Mouse (Mus musculus): ENCODE measurements around the gene Olfr557. TPM values are rescaled to one million over a fixed set of nuclear protein-coding genes. Genes with fewer than 3 reads are reported as not detected.

Olfr557 gene
- polyA plus RNA-seq (2011; ENCODE audit: insufficient read length, low read depth, missing spikeins): not detected in 2 replicates

- Histone ChIP-seq H3K27ac (ENCODE audit: insufficient read depth, low read length) (no peak within 1 kb of the TSS), H3K4me1 (ENCODE audit: control insufficient read depth, insufficient read depth, low read length) (no peaks in the 10 kb centered on the region), H3K4me3 (ENCODE audit: insufficient read depth, low read length) (no peak within 1 kb of the TSS)
- TF ChIP-seq POLR2A (IDR thresholded peaks at IDR 0.05; ENCODE audit: low read depth, low read length) (no peak), CTCF (IDR thresholded peaks at IDR 0.05; ENCODE audit: borderline replicate concordance, insufficient read depth, low read length) (peak; percentile 30; the same call in 1 of the 2 replicates)
These were observed at the start of gene Olfr557 for GRCm38 (mm10) chr7:102695358-102696125. Gene Olfr557 (plus strand): TSS chr7:102695910.

- H3K27ac ChIP-seq (ENCODE audit: insufficient read depth, low read length): no peak within 1 kb of the TSS
- H3K4me3 ChIP-seq (ENCODE audit: insufficient read depth, low read length): no peak within 1 kb of the TSS
- H3K4me1 ChIP-seq (ENCODE audit: control insufficient read depth, insufficient read depth, low read length): no peaks in the 10 kb centered on the region
- TF ChIP-seq CTCF (IDR thresholded peaks at IDR 0.05; ENCODE audit: borderline replicate concordance, insufficient read depth, low read length) (no peak), POLR2A (IDR thresholded peaks at IDR 0.05; ENCODE audit: low read depth, low read length) (no peak)
These were observed 37.2 kb upstream of the Olfr557 start, which contains the start of gene Olfr555 for GRCm38 (mm10) chr7:102658523-102658922. Gene Olfr555 (plus strand): TSS chr7:102658823.

- Histone ChIP-seq H3K4me1 (ENCODE audit: control insufficient read depth, insufficient read depth, low read length) (no peaks in the 10 kb centered on the region), H3K27ac (ENCODE audit: insufficient read depth, low read length) (no peak within 1 kb of the TSS), H3K4me3 (ENCODE audit: insufficient read depth, low read length) (no peak within 1 kb of the TSS)
- TF ChIP-seq CTCF (IDR thresholded peaks at IDR 0.05; ENCODE audit: borderline replicate concordance, insufficient read depth, low read length): no peak
- no peak for TF ChIP-seq POLR2A (IDR thresholded peaks at IDR 0.05; ENCODE audit: low read depth, low read length)
These were observed 31.1 kb upstream of the Olfr557 start, which contains the start of gene Olfr556 for GRCm38 (mm10) chr7:102664599-102664998. Gene Olfr556 (plus strand): TSS chr7:102664899.

GRCm38 (mm10) chr7:102665378-102665777 is 30.3 kb upstream of the Olfr557 start:
- no peak overlapping the region for H3K27ac ChIP-seq (ENCODE audit: insufficient read depth, low read length)
- H3K4me1 ChIP-seq (ENCODE audit: control insufficient read depth, insufficient read depth, low read length): no peaks in the 10 kb centered on the region
- TF ChIP-seq CTCF (IDR thresholded peaks at IDR 0.05; ENCODE audit: borderline replicate concordance, insufficient read depth, low read length) (no peak), POLR2A (IDR thresholded peaks at IDR 0.05; ENCODE audit: low read depth, low read length) (no peak)
- no peak overlapping the region for H3K4me3 ChIP-seq (ENCODE audit: insufficient read depth, low read length)

- Histone ChIP-seq H3K27ac (ENCODE audit: insufficient read depth, low read length) (no peak overlapping the region), H3K4me3 (ENCODE audit: insufficient read depth, low read length) (no peak overlapping the region), H3K4me1 (ENCODE audit: control insufficient read depth, insufficient read depth, low read length) (no peaks in the 10 kb centered on the region)
- TF ChIP-seq CTCF (IDR thresholded peaks at IDR 0.05; ENCODE audit: borderline replicate concordance, insufficient read depth, low read length) (no peak), POLR2A (IDR thresholded peaks at IDR 0.05; ENCODE audit: low read depth, low read length) (no peak)
These were observed 19.5 kb upstream of the Olfr557 start for GRCm38 (mm10) chr7:102676225-102676624.

GRCm38 (mm10) chr7:102681916-102682315 is 13.8 kb upstream of the Olfr557 start:
- TF ChIP-seq POLR2A (IDR thresholded peaks at IDR 0.05; ENCODE audit: low read depth, low read length) (no peak), CTCF (IDR thresholded peaks at IDR 0.05; ENCODE audit: borderline replicate concordance, insufficient read depth, low read length) (no peak)
- Histone ChIP-seq H3K4me3 (ENCODE audit: insufficient read depth, low read length) (no peak overlapping the region), H3K27ac (ENCODE audit: insufficient read depth, low read length) (no peak overlapping the region), H3K4me1 (ENCODE audit: control insufficient read depth, insufficient read depth, low read length) (no peaks in the 10 kb centered on the region)

GRCm38 (mm10) chr7:102686944-102687501 is 8.7 kb upstream of the Olfr557 start, which contains the start of gene Trim68:
Gene Trim68 (minus strand): TSS chr7:102687327.
- Histone ChIP-seq H3K27ac (ENCODE audit: insufficient read depth, low read length) (peak within 1 kb of the TSS; percentile 54; the same call in 1 of the 2 replicates), H3K4me1 (ENCODE audit: control insufficient read depth, insufficient read depth, low read length) (no peaks in the 10 kb centered on the region)

GRCm38 (mm10) chr7:102698461-102698860 is 2.8 kb downstream of the Olfr557 start:
- Histone ChIP-seq H3K4me3 (ENCODE audit: insufficient read depth, low read length) (no peak overlapping the region), H3K27ac (ENCODE audit: insufficient read depth, low read length) (no peak overlapping the region), H3K4me1 (ENCODE audit: control insufficient read depth, insufficient read depth, low read length) (no peaks in the 10 kb centered on the region)
- TF ChIP-seq POLR2A (IDR thresholded peaks at IDR 0.05; ENCODE audit: low read depth, low read length): no peak
- TF ChIP-seq CTCF (IDR thresholded peaks at IDR 0.05; ENCODE audit: borderline replicate concordance, insufficient read depth, low read length): no peak

More at GRCm38 (mm10) chr7:102686944-102687501, 8.7 kb upstream of the Olfr557 start, which contains the start of gene Trim68:
- H3K4me3 ChIP-seq (ENCODE audit: insufficient read depth, low read length): peak within 1 kb of the TSS; percentile 66
- TF ChIP-seq POLR2A (IDR thresholded peaks at IDR 0.05; ENCODE audit: low read depth, low read length) (peak; percentile 63), CTCF (IDR thresholded peaks at IDR 0.05; ENCODE audit: borderline replicate concordance, insufficient read depth, low read length) (no peak)

GRCm38 (mm10) chr7:102701915-102702314 is 6.2 kb downstream of the Olfr557 start, which contains the start of gene Olfr558:
Gene Olfr558 (plus strand): TSS chr7:102702215.
- Histone ChIP-seq H3K27ac (ENCODE audit: insufficient read depth, low read length) (no peak within 1 kb of the TSS), H3K4me3 (ENCODE audit: insufficient read depth, low read length) (no peak within 1 kb of the TSS), H3K4me1 (ENCODE audit: control insufficient read depth, insufficient read depth, low read length) (no peaks in the 10 kb centered on the region)
- TF ChIP-seq POLR2A (IDR thresholded peaks at IDR 0.05; ENCODE audit: low read depth, low read length) (no peak), CTCF (IDR thresholded peaks at IDR 0.05; ENCODE audit: borderline replicate concordance, insufficient read depth, low read length) (no peak)

GRCm38 (mm10) chr7:102718970-102719369 is 23.3 kb downstream of the Olfr557 start, which contains the start of gene Olfr33:
Gene Olfr33 (minus strand): TSS chr7:102719070.
- TF ChIP-seq CTCF (IDR thresholded peaks at IDR 0.05; ENCODE audit: borderline replicate concordance, insufficient read depth, low read length) (no peak), POLR2A (IDR thresholded peaks at IDR 0.05; ENCODE audit: low read depth, low read length) (no peak)
- Histone ChIP-seq H3K27ac (ENCODE audit: insufficient read depth, low read length) (no peak within 1 kb of the TSS), H3K4me1 (ENCODE audit: control insufficient read depth, insufficient read depth, low read length) (no peaks in the 10 kb centered on the region), H3K4me3 (ENCODE audit: insufficient read depth, low read length) (no peak within 1 kb of the TSS)
